Mouse (Mus musculus) CH12.LX (cell line): ENCODE data around the gene Pygl. TPM values are rescaled to one million over a fixed set of nuclear protein-coding genes. Genes with fewer than 3 reads are reported as not detected.

Experiments used
- DNase-seq: peaks from one replicate; pipeline ENCODE4 v3.0.0-alpha.2; 2013; ENCODE audit errors: extremely low read depth
- H3K27ac ChIP-seq: 2 replicates; pipeline ENCODE4 v1.5.1; 2012; ENCODE audit warnings: low read depth, mild to moderate bottlenecking, control low read depth, moderate library complexity; ENCODE audit not compliant: insufficient read depth
- H3K27me3 ChIP-seq: replicated peaks from 2 replicates; pipeline ENCODE3; 2012; ENCODE audit warnings: inconsistent platforms
- H3K36me3 ChIP-seq, 2 experiments: replicated peaks in 1 of 2; 2 replicates each; pipeline versions ENCODE3 to v1.6.1; 2012; ENCODE audit warnings: inconsistent platforms in 1 of 2, low read length in 1 of 2, mild to moderate bottlenecking in 1 of 2, mixed read lengths in 1 of 2, moderate library complexity in 1 of 2; ENCODE audit not compliant: control insufficient read depth in 1 of 2, insufficient read depth in 1 of 2
- H3K4me1 ChIP-seq, 2 experiments: 2 replicates each; pipeline ENCODE4 v1.6.1; 2012; ENCODE audit warnings: inconsistent platforms in 1 of 2, moderate library complexity in 1 of 2; ENCODE audit not compliant: insufficient read depth in 2 of 2, control insufficient read depth in 1 of 2
- H3K4me2 ChIP-seq: 2 replicates; pipeline ENCODE4 v1.6.1; 2012; ENCODE audit warnings: low read depth, mild to moderate bottlenecking, control low read depth; ENCODE audit not compliant: poor library complexity, insufficient read depth, severe bottlenecking
- H3K4me3 ChIP-seq, 3 experiments: fragments of 150-350 bp in 1 of 3; sonication (generic) in 1 of 3; replicated peaks in 1 of 3; 2 replicates each; pipeline versions ENCODE3 to v1.5.1; 2011 to 2012; ENCODE audit warnings: low read depth in 2 of 3, low read length in 2 of 3, mild to moderate bottlenecking in 2 of 3, moderate library complexity in 2 of 3, control low read depth in 1 of 3, improper control_type of control experiment in 1 of 3, inconsistent platforms in 1 of 3, mixed read lengths in 1 of 3; ENCODE audit not compliant: poor library complexity in 1 of 3
- H3K79me2 ChIP-seq: replicated peaks from 2 replicates; pipeline ENCODE4 v1.6.1; 2012; ENCODE audit warnings: mild to moderate bottlenecking, moderate library complexity; ENCODE audit not compliant: control insufficient read depth, poor library complexity, insufficient read depth, severe bottlenecking; ENCODE audit errors: extremely low read depth
- H3K9ac ChIP-seq: 2 replicates; pipeline ENCODE4 v1.6.1; 2012; ENCODE audit warnings: low read depth, mild to moderate bottlenecking, control low read depth, moderate library complexity; ENCODE audit not compliant: insufficient read depth
- H3K9me3 ChIP-seq: replicated peaks from 2 replicates; pipeline ENCODE3; 2012; ENCODE audit warnings: low read length, inconsistent platforms, mixed read lengths
- BHLHE40 ChIP-seq: IDR thresholded peaks from 2 replicates; pipeline ENCODE4 v1.6.1; 2011; ENCODE audit warnings: mild to moderate bottlenecking, low read depth, low read length, improper control_type of control experiment
- CHD2 ChIP-seq: IDR thresholded peaks from 2 replicates; pipeline ENCODE4 v1.6.1; 2011; ENCODE audit warnings: low read length, improper control_type of control experiment
- CTCF ChIP-seq, 2 experiments: IDR thresholded peaks in 1 of 2; conservative IDR thresholded peaks in 1 of 2; 2 replicates each; pipeline ENCODE4 v1.5.1; 2011 to 2012; ENCODE audit warnings: low read depth in 2 of 2, low read length in 2 of 2, improper control_type of control experiment in 1 of 2, inconsistent platforms in 1 of 2, mild to moderate bottlenecking in 1 of 2, moderate library complexity in 1 of 2
- ELF1 ChIP-seq: IDR thresholded peaks from 2 replicates; pipeline ENCODE4 v1.6.1; 2014; ENCODE audit warnings: low read depth, mild to moderate bottlenecking, inconsistent platforms, low read length, improper control_type of control experiment
- ETS1 ChIP-seq: conservative IDR thresholded peaks from 2 replicates; pipeline ENCODE4 v1.6.1; 2012; ENCODE audit warnings: low read depth, mild to moderate bottlenecking, inconsistent platforms, low read length, improper control_type of control experiment, moderate library complexity
- IRF4 ChIP-seq: IDR thresholded peaks from 2 replicates; pipeline ENCODE4 v1.6.1; 2014; ENCODE audit warnings: low read depth, mild to moderate bottlenecking, inconsistent platforms, low read length, improper control_type of control experiment
- JUN ChIP-seq: IDR thresholded peaks from 2 replicates; pipeline ENCODE4 v1.6.1; 2011; ENCODE audit warnings: low read depth, mild to moderate bottlenecking, low read length, improper control_type of control experiment, moderate library complexity; ENCODE audit not compliant: insufficient read depth
- JUND ChIP-seq: conservative IDR thresholded peaks from 2 replicates; pipeline ENCODE4 v1.6.1; 2011; ENCODE audit warnings: low read depth, low read length, improper control_type of control experiment
- KAT2A ChIP-seq: IDR thresholded peaks from 2 replicates; pipeline ENCODE4 v1.6.1; 2012; ENCODE audit warnings: low read length, improper control_type of control experiment, inconsistent platforms; ENCODE audit not compliant: insufficient replicate concordance
- MAFK ChIP-seq: IDR thresholded peaks from 2 replicates; pipeline ENCODE4 v1.6.1; 2011; ENCODE audit warnings: low read length, improper control_type of control experiment; ENCODE audit not compliant: insufficient replicate concordance
- MAX ChIP-seq: IDR thresholded peaks from 2 replicates; pipeline ENCODE4 v1.6.1; 2011; ENCODE audit warnings: low read length, improper control_type of control experiment
- MAZ ChIP-seq: IDR thresholded peaks from 2 replicates; pipeline ENCODE4 v1.6.1; 2012; ENCODE audit warnings: low read depth, mild to moderate bottlenecking, inconsistent platforms, low read length, improper control_type of control experiment, moderate library complexity
- MEF2A ChIP-seq: IDR thresholded peaks from 2 replicates; pipeline ENCODE4 v1.6.1; 2014; ENCODE audit warnings: low read depth, mild to moderate bottlenecking, inconsistent platforms, low read length, improper control_type of control experiment, borderline replicate concordance
- MYC ChIP-seq: IDR thresholded peaks from 2 replicates; pipeline ENCODE4 v1.6.1; 2011; ENCODE audit warnings: low read depth, mild to moderate bottlenecking, improper control_type of control experiment, low read length
- PAX5 ChIP-seq: IDR thresholded peaks from 2 replicates; pipeline ENCODE4 v1.6.1; 2012; ENCODE audit warnings: low read length, inconsistent platforms, mixed read lengths
- RAD21 ChIP-seq: IDR thresholded peaks from 2 replicates; pipeline ENCODE4 v1.6.1; 2011; ENCODE audit warnings: low read depth, mild to moderate bottlenecking, low read length, improper control_type of control experiment, moderate library complexity
- SIN3A ChIP-seq: IDR thresholded peaks from 2 replicates; pipeline ENCODE4 v1.6.1; 2012; ENCODE audit warnings: low read length, improper control_type of control experiment, inconsistent platforms
- SMC3 ChIP-seq: IDR thresholded peaks from 2 replicates; pipeline ENCODE4 v1.6.1; 2011; ENCODE audit warnings: low read depth, low read length, improper control_type of control experiment
- TBP ChIP-seq: conservative IDR thresholded peaks from 2 replicates; pipeline ENCODE4 v1.6.1; 2011; ENCODE audit warnings: low read depth, low read length, improper control_type of control experiment
- USF2 ChIP-seq: conservative IDR thresholded peaks from 2 replicates; pipeline ENCODE4 v1.6.1; 2011; ENCODE audit warnings: low read depth, low read length, improper control_type of control experiment
- ZC3H11A ChIP-seq: IDR thresholded peaks from 2 replicates; pipeline ENCODE4 v1.6.1; 2012; ENCODE audit warnings: low read depth, mild to moderate bottlenecking, inconsistent platforms, low read length, improper control_type of control experiment
- ZNF384 ChIP-seq: IDR thresholded peaks from 2 replicates; pipeline ENCODE4 v1.6.1; 2012; ENCODE audit warnings: low read depth, low read length, improper control_type of control experiment, inconsistent platforms
- dilution Hi-C: fragments of 300-500 bp; cut with MboI; formaldehyde crosslinking; loops from 2 replicates; pipeline ENCODE4 v1.14.3; 2020; ENCODE audit warnings: low sequenced_read_pairs; ENCODE audit not compliant: extremely low pct_unique_long_range_greater_than_20kb, extremely low pct_ligation_motif_present
- in situ Hi-C: fragments of 300-500 bp; cut with MboI; formaldehyde crosslinking; loops from 3 replicates; pipeline ENCODE4 v1.14.3; 2019; ENCODE audit warnings: low sequenced_read_pairs, low pct_ligation_motif_present, low pct_unique_long_range_greater_than_20kb, mixed read lengths
- polyA plus RNA-seq: library from polyadenylated mRNA; unstranded; fragments of >175 nt; gene quantifications from 2 replicates; pipeline ENCODE4 v1.2.1, GENCODE M21; 2012; ENCODE audit warnings: low read depth; ENCODE audit not compliant: insufficient read length
- total RNA-seq, 2 experiments: library from RNA; depleted of rRNA; stranded (reverse); fragments of 300-350 nt in 1 of 2; fragments of >200 nt in 1 of 2; gene quantifications; 2 replicates each; pipeline ENCODE4 v1.2.3; 2012 to 2014

The Pygl gene
- total and polyA plus RNA-seq, 3 experiments: 1.1 to 8.5 (median 3.1) TPM

DNA sequence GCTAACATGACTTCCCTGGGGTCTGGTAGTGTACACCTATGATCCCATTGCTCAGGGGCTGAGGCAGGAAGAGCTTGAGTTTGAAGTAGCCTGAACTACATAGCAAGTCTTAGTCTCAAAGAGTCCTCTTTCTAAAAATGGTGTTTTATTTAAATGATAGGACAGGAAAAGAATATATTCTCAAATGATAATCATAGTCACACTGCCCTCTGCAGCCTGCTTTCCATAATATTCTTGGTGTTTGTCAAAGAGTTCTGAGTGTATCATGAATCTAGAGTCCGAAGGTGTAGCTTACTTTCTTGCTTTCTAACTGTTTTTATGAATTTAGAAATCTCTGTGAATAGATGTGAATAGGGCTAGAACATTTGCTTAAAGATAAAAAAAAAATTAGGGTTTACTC, 61.3 kb downstream of the Pygl start:
- in situ Hi-C loops: no loop called here
- no peak for TF ChIP-seq IRF4
- no peak for TF ChIP-seq MEF2A
- TF ChIP-seq MAFK: no peak
- TF ChIP-seq ELF1: no peak
- TF ChIP-seq TBP: no peak
- peak; percentile 17; the same call in 1 of the 2 replicates for TF ChIP-seq SMC3
- TF ChIP-seq MAX: no peak
- TF ChIP-seq PAX5: no peak
- TF ChIP-seq ZNF384: no peak
- no peak for TF ChIP-seq ETS1
- no peak for TF ChIP-seq USF2
- TF ChIP-seq ZC3H11A: no peak
- no peak for TF ChIP-seq MYC
- peak in 1 of 2 experiments; percentile 41; a peak in 2 of 4 replicates for TF ChIP-seq CTCF (conservative IDR thresholded peaks at IDR 0.05 in 1 of 2, IDR thresholded peaks at IDR 0.05 in 1 of 2; ENCODE audit: low read depth in 2 of 2, low read length in 2 of 2)
- TF ChIP-seq RAD21: peak; percentile 38
- no peak for TF ChIP-seq JUN
- no peak for TF ChIP-seq CHD2
- TF ChIP-seq, all 38 proteins: peak for 3
- dilution Hi-C loops: no loop called here
- H3K79me2 ChIP-seq: no peaks in the 10 kb centered on the region
- H3K9ac ChIP-seq: no peak overlapping the region
- no peak overlapping the region for H3K4me2 ChIP-seq
- no peak for DNase-seq
- no peaks in the 10 kb centered on the region for H3K9me3 ChIP-seq
- H3K27me3 ChIP-seq: no peaks in the 10 kb centered on the region
- H3K4me3 ChIP-seq: no peak overlapping the region
- no peak overlapping the region for H3K27ac ChIP-seq
- H3K36me3 ChIP-seq: no peaks in the 10 kb centered on the region
- no peaks in the 10 kb centered on the region for H3K4me1 ChIP-seq

GRCm38 (mm10) chr12:70167950-70168349, 63.3 kb downstream of the Pygl start:
- H3K4me1 ChIP-seq: peaks cover 0 to 3% of the 10 kb centered on the region in 2 experiments; a peak in 1 of 4 replicates

More at GRCm38 (mm10) chr12:70167950-70168349, 63.3 kb downstream of the Pygl start:
- in situ Hi-C loops: no loop called here
- H3K36me3 ChIP-seq: no peaks in the 10 kb centered on the region
- no peak overlapping the region for H3K9ac ChIP-seq
- H3K27me3 ChIP-seq: no peaks in the 10 kb centered on the region
- H3K4me2 ChIP-seq: no peak overlapping the region
- no peaks in the 10 kb centered on the region for H3K79me2 ChIP-seq
- H3K4me3 ChIP-seq: no peak overlapping the region
- DNase-seq: no peak
- no peak overlapping the region for H3K27ac ChIP-seq
- dilution Hi-C loops: no loop called here
- no peaks in the 10 kb centered on the region for H3K9me3 ChIP-seq
- TF ChIP-seq BHLHE40 (no peak), TBP (no peak), MAZ (no peak), SIN3A (no peak), MAFK (no peak), JUND (no peak), CHD2 (no peak), KAT2A (no peak)
